14 mouse cellular contexts compared by ENCODE assay signal in the genomic region with DNA sequence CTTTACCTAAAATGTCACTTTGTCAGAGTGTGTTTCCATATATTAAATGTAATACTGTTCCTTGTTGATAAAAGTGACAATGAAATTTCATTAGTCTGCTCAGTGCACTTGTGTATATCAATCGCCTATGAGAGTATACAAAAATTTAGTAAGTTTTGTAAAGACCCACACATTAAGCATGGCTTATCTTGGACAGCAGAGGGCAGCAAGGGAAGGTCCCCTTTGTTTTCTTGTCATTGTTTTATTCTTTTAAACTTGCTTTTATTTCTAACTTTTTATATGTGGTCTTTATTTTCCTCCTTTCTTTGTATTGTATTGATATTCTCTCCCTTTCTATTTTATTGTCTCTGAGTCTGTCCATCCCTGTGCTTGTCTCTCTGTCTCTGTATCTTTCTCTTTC.
"Had no signal": no experiment of that assay in that cellular context is flagged by ENCODE, and none has a peak within 500 bp of the region (broad histone marks: within the 10 kb centered on the region; RNA-seq: fewer than 3 reads in every experiment).

No protein-coding gene starts in this region.

- DNase-seq: kidney, adult 18-20 months; kidney, postnatal 14 days; lung, adult 2 months; lung, postnatal 14 days; retina, postnatal 1 day; right cerebral cortex, postnatal 14 days; thymus, adult 18-20 months; thymus, postnatal 14 days had no signal

- H3K36me3 ChIP-seq: limb, embryonic 10.5 days; liver, embryonic 15.5 days; midbrain, embryonic 13.5 days; neural tube, embryonic 13.5 days had no signal

- H3K4me3 ChIP-seq: limb, embryonic 10.5 days; liver, embryonic 15.5 days; midbrain, embryonic 13.5 days; neural tube, embryonic 13.5 days had no signal

- H3K27me3 ChIP-seq: liver, embryonic 15.5 days; midbrain, embryonic 13.5 days; neural tube, embryonic 13.5 days had no signal

- H3K9me3 ChIP-seq: limb, embryonic 10.5 days; liver, embryonic 15.5 days; midbrain, embryonic 13.5 days; neural tube, embryonic 13.5 days had no signal

- H3K9ac ChIP-seq: liver, embryonic 15.5 days; midbrain, embryonic 13.5 days; neural tube, embryonic 13.5 days had no signal

- H3K27ac ChIP-seq: limb, embryonic 10.5 days; liver, embryonic 15.5 days; macrophage; midbrain, embryonic 13.5 days; neural tube, embryonic 13.5 days had no signal

- ATAC-seq: midbrain, embryonic 13.5 days had no signal

- H3K4me2 ChIP-seq: liver, embryonic 11.5 days; liver, embryonic 15.5 days; midbrain, embryonic 13.5 days; neural tube, embryonic 13.5 days had no signal

- H3K4me1 ChIP-seq: limb, embryonic 10.5 days; liver, embryonic 15.5 days; midbrain, embryonic 13.5 days; neural tube, embryonic 13.5 days had no signal
